Mouse (Mus musculus) heart, adult 2 months (tissue): ENCODE measurements around the gene Itga8.

Source experiments
- CTCF ChIP-seq: fragments of 200-600 bp; IDR thresholded peaks from 2 replicates; pipeline ENCODE4 v1.8.1; 2022; ENCODE audit warnings: antibody characterized with exemption, mild to moderate bottlenecking, moderate library complexity
- POLR2A ChIP-seq: fragments of 200-500 bp; IDR thresholded peaks from 2 replicates; pipeline ENCODE4 v1.6.1; 2011; ENCODE audit warnings: mild to moderate bottlenecking, low read depth, low read length, control low read depth; ENCODE audit not compliant: insufficient read depth

- TF ChIP-seq CTCF (no peak), POLR2A (no peak)
Measured at GRCm38 (mm10) chr2:12320914-12321313, 19.2 kb upstream of the Itga8 start.
